Mouse (Mus musculus) spleen, adult 10 weeks (tissue): Measurements from ENCODE around the gene Mogat2. TPM values are rescaled to one million over a fixed set of nuclear protein-coding genes. Genes with fewer than 3 reads are reported as not detected.

Experiments used
- polyA plus RNA-seq: library from polyadenylated mRNA; stranded (reverse); fragments of 350-450 nt; fragmentation: Illumina TruSeq; extraction: RNeasy Lipid Tissue Mini Kit (QIAGEN cat#74804); gene quantifications from one replicate; pipeline ENCODE4 v1.2.3, GENCODE M21; 2015; ENCODE audit warnings: low replicate concordance; ENCODE audit not compliant: insufficient read depth

The Mogat2 gene
- polyA plus RNA-seq = not detected

GRCm38 (mm10) chr7:99238417-99238816 is at the start of gene Mogat2:
Mogat2 (minus strand) TSS chr7:99238619.

DNA sequence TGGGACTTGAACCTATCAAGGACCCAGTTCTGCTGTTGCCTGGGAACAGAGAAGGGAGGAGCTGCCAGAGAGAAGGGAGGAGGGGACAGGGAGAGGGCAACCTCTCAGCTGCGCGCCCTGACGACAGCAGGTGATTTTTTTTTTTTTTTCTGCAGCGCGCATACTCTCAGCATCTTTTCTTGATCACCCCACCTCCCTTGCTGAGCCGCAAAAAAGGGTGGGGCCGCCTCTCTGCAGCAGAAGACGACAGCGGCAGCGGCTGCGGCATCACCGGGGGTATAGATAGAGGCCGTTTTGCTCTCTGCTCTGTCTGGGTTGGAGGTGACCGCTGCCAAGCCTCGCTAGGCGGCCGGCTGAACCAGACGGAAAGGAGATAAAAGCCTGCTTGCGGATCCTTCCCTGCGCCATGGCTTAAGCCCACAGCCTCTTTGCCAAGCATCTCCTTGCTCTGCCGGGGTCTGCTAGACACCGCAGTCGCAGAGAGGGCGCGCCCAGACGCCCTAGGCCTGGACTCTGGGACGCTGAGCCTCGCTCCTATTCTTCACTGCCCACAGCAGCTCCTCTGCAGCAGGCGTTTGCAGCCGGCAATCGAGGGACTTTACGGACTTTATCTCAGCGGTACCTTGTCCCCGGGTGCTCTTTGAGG is 29.0 kb upstream of the Mogat2 start, which contains the start of gene Map6:
Gene Map6 (plus strand): TSS at position 197 of the 646 bp plus-strand sequence.

GRCm38 (mm10) chr7:99182432-99183172 is 55.8 kb downstream of the Mogat2 start, which contains the start of gene Dgat2:
Dgat2 (minus strand) TSS chr7:99182719.

Other genes with a start within 250 kb of the Mogat2 start
- gene Uvrag, start 97.5 kb downstream of the Mogat2 start, polyA plus RNA-seq = 68.5 TPM
- 2.4 TPM for gene Dgat2, start 55.9 kb downstream of the Mogat2 start, polyA plus RNA-seq
- gene Map6, start 28.8 kb upstream of the Mogat2 start, polyA plus RNA-seq = 0.69 TPM
- 45.4 TPM for gene Serpinh1, start 114.6 kb upstream of the Mogat2 start, polyA plus RNA-seq
- 2.6 TPM for gene Gdpd5, start 142.8 kb upstream of the Mogat2 start, polyA plus RNA-seq
- not detected for gene Klhl35, start 227.4 kb upstream of the Mogat2 start, polyA plus RNA-seq
- 2,809 TPM for gene Rps3, start 245.1 kb upstream of the Mogat2 start, polyA plus RNA-seq